20 mouse cellular contexts compared by ENCODE assay signal in genomic region chr1:188385733-188386261, GRCm38 (mm10).
DNase-seq lines count a peak whose midpoint lies in the region; ATAC-seq and TF ChIP-seq lines count a peak whose summit lies in the region.
"Had no signal": no experiment of that assay in that cellular context is flagged by ENCODE, and none has a peak within 500 bp of the region (broad histone marks: within the 10 kb centered on the region; RNA-seq: fewer than 3 reads in every experiment).

No protein-coding gene starts in this region.

- H3K36me3 ChIP-seq in embryonic facial prominence, embryonic 14.5 days (ENCODE audit: control insufficient read depth, insufficient read depth, low read length): no peaks in the 10 kb centered on the region
- H3K36me3 ChIP-seq in embryonic facial prominence, embryonic 10.5 days (replicated peaks): no peaks in the 10 kb centered on the region
- no peaks in the 10 kb centered on the region for H3K36me3 ChIP-seq in intestine, embryonic 14.5 days (ENCODE audit: control insufficient read depth, insufficient read depth, low read length)
- H3K36me3 ChIP-seq in intestine, postnatal 0 days (ENCODE audit: control insufficient read depth, insufficient read depth): no peaks in the 10 kb centered on the region
- H3K36me3 ChIP-seq in liver, embryonic 11.5 days (ENCODE audit: control insufficient read depth, insufficient read depth, low read length): no peaks in the 10 kb centered on the region
- no peaks in the 10 kb centered on the region for H3K36me3 ChIP-seq in myocyte (ENCODE audit: control insufficient read depth, insufficient read depth)
- H3K36me3 ChIP-seq: limb, embryonic 10.5 days; midbrain, embryonic 12.5 days had no signal

- H3K9me3 ChIP-seq in embryonic facial prominence, embryonic 14.5 days (ENCODE audit: control insufficient read depth, low read length): no peaks in the 10 kb centered on the region
- H3K9me3 ChIP-seq in embryonic facial prominence, embryonic 10.5 days: no peaks in the 10 kb centered on the region
- no peaks in the 10 kb centered on the region for H3K9me3 ChIP-seq in intestine, embryonic 14.5 days (ENCODE audit: control insufficient read depth, low read length)
- no peaks in the 10 kb centered on the region for H3K9me3 ChIP-seq in intestine, postnatal 0 days (ENCODE audit: control insufficient read depth)
- H3K9me3 ChIP-seq in liver, embryonic 11.5 days (ENCODE audit: control insufficient read depth, low read length): no peaks in the 10 kb centered on the region
- H3K9me3 ChIP-seq: limb, embryonic 10.5 days; midbrain, embryonic 12.5 days had no signal

- peak; percentile 37; the same call in 1 of the 2 replicates for ATAC-seq in embryonic facial prominence, embryonic 14.5 days (ENCODE audit: low read depth)
- ATAC-seq in intestine, embryonic 14.5 days (replicated peaks; ENCODE audit: low FRiP score, low TSS enrichment, low read depth): no peak
- ATAC-seq in intestine, postnatal 0 days: no peak
- peak; percentile 55 for ATAC-seq in liver, embryonic 11.5 days (replicated peaks; ENCODE audit: low FRiP score)
- ATAC-seq: hindbrain, embryonic 16.5 days had no signal

- H3ac ChIP-seq in myocyte (ENCODE audit: control insufficient read depth, insufficient read length): no peak overlapping the region

- no peaks in the 10 kb centered on the region for H3K27me3 ChIP-seq in embryonic facial prominence, embryonic 14.5 days (replicated peaks; ENCODE audit: control insufficient read depth, insufficient read depth, low read length)
- 0 out of 2 replicates have a peak, but pooled peaks cover 4% of the 10 kb centered on the region for H3K27me3 ChIP-seq in embryonic facial prominence, embryonic 10.5 days (replicated peaks; ENCODE audit: low read depth, poor library complexity, severe bottlenecking)
- H3K27me3 ChIP-seq in intestine, embryonic 14.5 days (replicated peaks; ENCODE audit: control insufficient read depth, insufficient read depth, low read length): no peaks in the 10 kb centered on the region
- H3K27me3 ChIP-seq in intestine, postnatal 0 days (replicated peaks; ENCODE audit: control insufficient read depth, insufficient read depth, low read length): no peaks in the 10 kb centered on the region
- H3K27me3 ChIP-seq in liver, embryonic 11.5 days (replicated peaks; ENCODE audit: control insufficient read depth, insufficient read depth, low read length): no peaks in the 10 kb centered on the region
- H3K27me3 ChIP-seq in myocyte (ENCODE audit: control insufficient read depth, insufficient read depth, insufficient read length): no peaks in the 10 kb centered on the region

- no peak for TF ChIP-seq POLR2A in myocyte (IDR thresholded peaks at IDR 0.05; ENCODE audit: insufficient read length, low read depth)

- H3K4me3 ChIP-seq in embryonic facial prominence, embryonic 14.5 days (ENCODE audit: low read depth, low read length): no peak overlapping the region
- H3K4me3 ChIP-seq in embryonic facial prominence, embryonic 10.5 days: no peak overlapping the region
- H3K4me3 ChIP-seq in intestine, embryonic 14.5 days (ENCODE audit: low read depth, low read length): no peak overlapping the region
- no peak overlapping the region for H3K4me3 ChIP-seq in intestine, postnatal 0 days (ENCODE audit: low read depth, low read length)
- no peak overlapping the region for H3K4me3 ChIP-seq in liver, embryonic 11.5 days (ENCODE audit: low read depth, low read length)
- H3K4me3 ChIP-seq in myocyte: no peak overlapping the region
- H3K4me3 ChIP-seq: layer of hippocampus, adult 2 months; limb, embryonic 10.5 days; midbrain, embryonic 12.5 days had no signal

- H3K4me1 ChIP-seq in embryonic facial prominence, embryonic 14.5 days (ENCODE audit: control insufficient read depth, insufficient read depth, low read length): no peaks in the 10 kb centered on the region
- H3K4me1 ChIP-seq in embryonic facial prominence, embryonic 10.5 days: peaks cover 7% of the 10 kb centered on the region
- H3K4me1 ChIP-seq in intestine, embryonic 14.5 days (replicated peaks; ENCODE audit: control insufficient read depth, insufficient read depth, low read length): peaks cover 4% of the 10 kb centered on the region; the same call in 1 of the 2 replicates
- H3K4me1 ChIP-seq in intestine, postnatal 0 days (replicated peaks; ENCODE audit: control insufficient read depth, insufficient read depth, low read length): no peaks in the 10 kb centered on the region
- H3K4me1 ChIP-seq in liver, embryonic 11.5 days (replicated peaks; ENCODE audit: control insufficient read depth, insufficient read depth, low read length): peaks cover 25% of the 10 kb centered on the region
- H3K4me1 ChIP-seq: midbrain, embryonic 12.5 days had no signal

- no peak overlapping the region for H3K9ac ChIP-seq in embryonic facial prominence, embryonic 14.5 days (ENCODE audit: low read depth, low read length)
- H3K9ac ChIP-seq in intestine, embryonic 14.5 days (ENCODE audit: low read length): no peak overlapping the region
- no peak overlapping the region for H3K9ac ChIP-seq in intestine, postnatal 0 days (ENCODE audit: low read depth, low read length)
- peak overlapping the region; percentile 10; the same call in 1 of the 2 replicates for H3K9ac ChIP-seq in liver, embryonic 11.5 days (ENCODE audit: low read depth, low read length)
- H3K9ac ChIP-seq: midbrain, embryonic 12.5 days had no signal

- TF ChIP-seq CTCF in intestine, postnatal 0 days (IDR thresholded peaks at IDR 0.05; ENCODE audit: low read depth): no peak

- no peak overlapping the region for H3K4me2 ChIP-seq in embryonic facial prominence, embryonic 14.5 days (ENCODE audit: low read depth, low read length)
- H3K4me2 ChIP-seq in intestine, embryonic 14.5 days (ENCODE audit: low read length): no peak overlapping the region
- no peak overlapping the region for H3K4me2 ChIP-seq in intestine, postnatal 0 days (replicated peaks; ENCODE audit: low read depth)
- no peak overlapping the region for H3K4me2 ChIP-seq in liver, embryonic 11.5 days
- peak overlapping the region; percentile 30 for H3K4me2 ChIP-seq in myocyte (ENCODE audit: low read depth)
- H3K4me2 ChIP-seq: midbrain, embryonic 12.5 days had no signal

- no peaks in the 10 kb centered on the region for H3K79me2 ChIP-seq in myocyte (ENCODE audit: control insufficient read depth, insufficient read depth)

- WGBS in embryonic facial prominence, embryonic 14.5 days: 55% methylated on average over 7 of the region's 7 CpGs
- WGBS in embryonic facial prominence, embryonic 10.5 days: 75% methylated on average over 7 of the region's 7 CpGs
- 36% methylated on average over 7 of the region's 7 CpGs for WGBS in intestine, embryonic 14.5 days
- 54% methylated on average over 7 of the region's 7 CpGs for WGBS in intestine, postnatal 0 days
- 33% methylated on average over 7 of the region's 7 CpGs for WGBS in liver, embryonic 11.5 days

- peak; percentile 14 for DNase-seq in embryonic facial prominence, embryonic 14.5 days (ENCODE audit: low spot score)
- no peak for DNase-seq in embryonic facial prominence, embryonic 10.5 days (ENCODE audit: low spot score)
- DNase-seq in intestine, embryonic 14.5 days (ENCODE audit: low spot score): peak; percentile 51
- DNase-seq in liver, embryonic 11.5 days (ENCODE audit: low spot score): peak; percentile 34
- no peak for DNase-seq in kidney, postnatal 14 days
- DNase-seq in left cerebral cortex, adult 11 months (ENCODE audit: low spot score): no peak
- DNase-seq: adrenal gland, postnatal 10 days; cerebellum, adult 2 months; gastrocnemius, postnatal 25 days; heart, postnatal 14 days; kidney, adult 8-10 months; lung, adult 18-20 months; thymus, postnatal 14 days had no signal

- H3K27ac ChIP-seq in embryonic facial prominence, embryonic 14.5 days (replicated peaks; ENCODE audit: low read depth, low read length): no peak overlapping the region
- no peak overlapping the region for H3K27ac ChIP-seq in embryonic facial prominence, embryonic 10.5 days (replicated peaks)
- H3K27ac ChIP-seq in intestine, embryonic 14.5 days (ENCODE audit: low read depth): peak overlapping the region; percentile 6; the same call in 1 of the 2 replicates
- H3K27ac ChIP-seq in intestine, postnatal 0 days (ENCODE audit: low read depth, low read length): no peak overlapping the region
- H3K27ac ChIP-seq in liver, embryonic 11.5 days (ENCODE audit: low read depth, low read length): peak overlapping the region; percentile 81
- H3K27ac ChIP-seq: layer of hippocampus, adult 2 months; limb, embryonic 10.5 days; midbrain, embryonic 12.5 days; stomach, postnatal 0 days had no signal

TF ChIP-seq in myocyte, 11 proteins besides CTCF, POLR2A, EP300 and RAD21:
- TF ChIP-seq USF1 (IDR thresholded peaks at IDR 0.05; ENCODE audit: low read depth) (no peak), CEBPB (IDR thresholded peaks at IDR 0.05; ENCODE audit: insufficient read depth, poor library complexity, severe bottlenecking) (no peak), TCF12 (IDR thresholded peaks at IDR 0.05; ENCODE audit: insufficient read depth, poor library complexity, severe bottlenecking) (no peak), SRF (IDR thresholded peaks at IDR 0.05; ENCODE audit: control insufficient read depth, insufficient read length, low read depth) (no peak), MAX (IDR thresholded peaks at IDR 0.05; ENCODE audit: low read depth) (no peak), TCF3 (IDR thresholded peaks at IDR 0.05; ENCODE audit: insufficient read length, low read depth) (no peak), MYOD1 (IDR thresholded peaks at IDR 0.05; ENCODE audit: control insufficient read depth in 1 of 3, insufficient read length in 2 of 3, low read depth in 2 of 3) (no peak), POLR2AphosphoS2 (IDR thresholded peaks at IDR 0.05; ENCODE audit: insufficient read length, low read depth) (no peak), REST (IDR thresholded peaks at IDR 0.05; ENCODE audit: insufficient read depth, insufficient read length) (no peak), E2F4 (IDR thresholded peaks at IDR 0.05; ENCODE audit: insufficient read depth) (no peak), MYOG (IDR thresholded peaks at IDR 0.05; ENCODE audit: control insufficient read depth in 1 of 3, insufficient read depth in 1 of 3, insufficient read length in 2 of 3, low read depth in 2 of 3) (no peak)

Comparison
In these comparisons a context has a peak if more than half of its experiments do, and no peak if none do; other contexts are left out.
1. DNase-seq: peak in embryonic facial prominence, embryonic 14.5 days (single experiment), intestine, embryonic 14.5 days (single experiment) and liver, embryonic 11.5 days (single experiment); none in embryonic facial prominence, embryonic 10.5 days (single experiment), kidney, postnatal 14 days (single experiment) and left cerebral cortex, adult 11 months (single experiment).
2. H3K27ac ChIP-seq: peak in intestine, embryonic 14.5 days (single experiment) and liver, embryonic 11.5 days (single experiment); none in embryonic facial prominence, embryonic 14.5 days (single experiment), embryonic facial prominence, embryonic 10.5 days (single experiment) and intestine, postnatal 0 days (single experiment).
3. ATAC-seq: peak in embryonic facial prominence, embryonic 14.5 days (single experiment) and liver, embryonic 11.5 days (single experiment); none in intestine, embryonic 14.5 days (single experiment) and intestine, postnatal 0 days (single experiment).